Mouse (Mus musculus): ENCODE data around the gene Stub1. TPM values are rescaled to one million over a fixed set of nuclear protein-coding genes. Genes with fewer than 3 reads are reported as not detected.

Gene Stub1
- polyA plus RNA-seq, 1 experiment from 2014 or later, result 353 TPM

GRCm38 (mm10) chr17:25867509-25867835 is 34.3 kb upstream of the Stub1 start:
- no peaks in the 10 kb centered on the region for H3K9me3 ChIP-seq
- 12% methylated on average over 7 of the region's 7 CpGs for WGBS
- peaks cover 15% of the 10 kb centered on the region for H3K4me1 ChIP-seq
- H3K27ac ChIP-seq, result no peak overlapping the region
- H3K27me3 ChIP-seq, result no peaks in the 10 kb centered on the region
- peak overlapping the region; percentile 68 for H3K4me3 ChIP-seq
- peak overlapping the region; percentile 100 for H3K4me2 ChIP-seq
- H3K36me3 ChIP-seq, result no peaks in the 10 kb centered on the region
- no peak for ATAC-seq (ENCODE audit: insufficient number of reproducible peaks, insufficient read depth, low FRiP score, low TSS enrichment, low read depth)
- H3K9ac ChIP-seq, result peak overlapping the region; percentile 73

GRCm38 (mm10) chr17:25866172-25866571 is 33.0 kb upstream of the Stub1 start:
- Histone ChIP-seq H3K4me2 (no peak overlapping the region), H3K9me3 (no peaks in the 10 kb centered on the region), H3K27ac (no peak overlapping the region), H3K36me3 (no peaks in the 10 kb centered on the region), H3K4me3 (no peak overlapping the region), H3K4me1 (peaks cover 20% of the 10 kb centered on the region), H3K9ac (no peak overlapping the region), H3K27me3 (no peaks in the 10 kb centered on the region)
- WGBS, result 89% methylated on average over 3 of the region's 3 CpGs
- no peak for ATAC-seq (ENCODE audit: insufficient number of reproducible peaks, insufficient read depth, low FRiP score, low TSS enrichment, low read depth)

- H3K27ac ChIP-seq, result no peak overlapping the region
- no peak overlapping the region for H3K4me3 ChIP-seq
- no peaks in the 10 kb centered on the region for H3K9me3 ChIP-seq
- H3K27me3 ChIP-seq, result no peaks in the 10 kb centered on the region
- H3K36me3 ChIP-seq, result no peaks in the 10 kb centered on the region
- no peak overlapping the region for H3K4me2 ChIP-seq
- no peak for ATAC-seq (ENCODE audit: insufficient number of reproducible peaks, insufficient read depth, low FRiP score, low TSS enrichment, low read depth)
- 88% methylated on average over 11 of the region's 11 CpGs for WGBS
- H3K9ac ChIP-seq, result no peak overlapping the region
- peaks cover 27% of the 10 kb centered on the region for H3K4me1 ChIP-seq
These were observed 32.1 kb upstream of the Stub1 start for GRCm38 (mm10) chr17:25865288-25865687.

- Histone ChIP-seq H3K4me1 (peaks cover 37% of the 10 kb centered on the region), H3K4me3 (no peak overlapping the region), H3K4me2 (no peak overlapping the region), H3K9ac (no peak overlapping the region; the same call in 1 of the 2 replicates), H3K9me3 (no peaks in the 10 kb centered on the region), H3K36me3 (no peaks in the 10 kb centered on the region), H3K27ac (no peak overlapping the region), H3K27me3 (no peaks in the 10 kb centered on the region)
- ATAC-seq (ENCODE audit: insufficient number of reproducible peaks, insufficient read depth, low FRiP score, low TSS enrichment, low read depth), result no peak
- 89% methylated on average over 14 of the region's 14 CpGs for WGBS
These were observed 31.1 kb upstream of the Stub1 start for GRCm38 (mm10) chr17:25864311-25864710.

- no peaks in the 10 kb centered on the region for H3K9me3 ChIP-seq
- no peak for ATAC-seq (ENCODE audit: insufficient number of reproducible peaks, insufficient read depth, low FRiP score, low TSS enrichment, low read depth)
- H3K4me3 ChIP-seq, result no peak overlapping the region
- H3K27ac ChIP-seq, result no peak overlapping the region
- H3K4me1 ChIP-seq, result peaks cover 34% of the 10 kb centered on the region
- H3K4me2 ChIP-seq, result no peak overlapping the region
- 0 out of 2 replicates have a peak, but pooled peaks cover 4% of the 10 kb centered on the region for H3K36me3 ChIP-seq
- no peak overlapping the region; the same call in 1 of the 2 replicates for H3K9ac ChIP-seq
- 88% methylated on average over 6 of the region's 6 CpGs for WGBS
- H3K27me3 ChIP-seq, result no peaks in the 10 kb centered on the region
These were observed 30.5 kb upstream of the Stub1 start for GRCm38 (mm10) chr17:25863681-25864080.

GRCm38 (mm10) chr17:25861704-25862612 is 28.8 kb upstream of the Stub1 start:
- peaks cover 24% of the 10 kb centered on the region for H3K4me1 ChIP-seq
- H3K9me3 ChIP-seq, result no peaks in the 10 kb centered on the region
- no peaks in the 10 kb centered on the region for H3K27me3 ChIP-seq
- WGBS, result 9% methylated on average over 6 of the region's 6 CpGs
- H3K9ac ChIP-seq, result peak overlapping the region; percentile 85
- ATAC-seq (ENCODE audit: insufficient number of reproducible peaks, insufficient read depth, low FRiP score, low TSS enrichment, low read depth), result no peak
- H3K4me2 ChIP-seq, result peak overlapping the region; percentile 78
- H3K36me3 ChIP-seq, result 0 out of 2 replicates have a peak, but pooled peaks cover 4% of the 10 kb centered on the region
- peak overlapping the region; percentile 89 for H3K27ac ChIP-seq
- H3K4me3 ChIP-seq, result peak overlapping the region; percentile 71

GRCm38 (mm10) chr17:25860832-25861703 is 27.9 kb upstream of the Stub1 start, which contains the start of gene Wdr90:
Wdr90 (minus strand) TSS chr17:25861501.
- H3K4me1 ChIP-seq, result peaks cover 24% of the 10 kb centered on the region
- 0 out of 2 replicates have a peak, but pooled peaks cover 4% of the 10 kb centered on the region for H3K36me3 ChIP-seq
- no peaks in the 10 kb centered on the region for H3K27me3 ChIP-seq
- WGBS, result 3% methylated on average over 65 of the region's 65 CpGs
- peak within 1 kb of the TSS; percentile 78 for H3K4me2 ChIP-seq
- peak within 1 kb of the TSS; percentile 71 for H3K4me3 ChIP-seq
- H3K9ac ChIP-seq, result peak within 1 kb of the TSS; percentile 85
- ATAC-seq (ENCODE audit: insufficient number of reproducible peaks, insufficient read depth, low FRiP score, low TSS enrichment, low read depth), result peak; percentile 86
- no peaks in the 10 kb centered on the region for H3K9me3 ChIP-seq
- peak within 1 kb of the TSS; percentile 89 for H3K27ac ChIP-seq

GRCm38 (mm10) chr17:25860229-25860628 is 27.0 kb upstream of the Stub1 start:
- no peak for ATAC-seq (ENCODE audit: insufficient number of reproducible peaks, insufficient read depth, low FRiP score, low TSS enrichment, low read depth)
- Histone ChIP-seq H3K9me3 (no peaks in the 10 kb centered on the region), H3K4me1 (peaks cover 24% of the 10 kb centered on the region), H3K27ac (no peak overlapping the region), H3K4me2 (peak overlapping the region; percentile 78), H3K36me3 (peaks cover 7% of the 10 kb centered on the region), H3K27me3 (no peaks in the 10 kb centered on the region), H3K9ac (peak overlapping the region; percentile 85), H3K4me3 (peak overlapping the region; percentile 71)
- 92% methylated on average over 6 of the region's 6 CpGs for WGBS

- no peaks in the 10 kb centered on the region for H3K9me3 ChIP-seq
- H3K9ac ChIP-seq, result peak within 1 kb of the TSS; percentile 91
- WGBS, result 2% methylated on average over 21 of the region's 21 CpGs
- peaks cover 77% of the 10 kb centered on the region for H3K36me3 ChIP-seq
- peaks cover 16% of the 10 kb centered on the region for H3K4me1 ChIP-seq
- H3K4me2 ChIP-seq, result peak within 1 kb of the TSS; percentile 87
- peak within 1 kb of the TSS; percentile 83 for H3K4me3 ChIP-seq
- peak within 1 kb of the TSS; percentile 89 for H3K27ac ChIP-seq
- peak; percentile 89 for ATAC-seq (ENCODE audit: insufficient number of reproducible peaks, insufficient read depth, low FRiP score, low TSS enrichment, low read depth)
- H3K27me3 ChIP-seq, result no peaks in the 10 kb centered on the region
These were observed 11.2 kb upstream of the Stub1 start, which contains the start of gene Rhot2 for GRCm38 (mm10) chr17:25844396-25844901. Rhot2 (minus strand) TSS chr17:25844851.

- H3K4me2 ChIP-seq, result peak overlapping the region; percentile 87
- H3K4me1 ChIP-seq, result peaks cover 16% of the 10 kb centered on the region
- H3K27ac ChIP-seq, result peak overlapping the region; percentile 89
- H3K9me3 ChIP-seq, result no peaks in the 10 kb centered on the region
- peaks cover 77% of the 10 kb centered on the region for H3K36me3 ChIP-seq
- no peaks in the 10 kb centered on the region for H3K27me3 ChIP-seq
- peak overlapping the region; percentile 83 for H3K4me3 ChIP-seq
- WGBS, result 2% methylated on average over 38 of the region's 38 CpGs
- H3K9ac ChIP-seq, result peak overlapping the region; percentile 91
- ATAC-seq (ENCODE audit: insufficient number of reproducible peaks, insufficient read depth, low FRiP score, low TSS enrichment, low read depth), result 0 out of 2 replicates have a peak, but pooled peaks have one; percentile 1
These were observed 10.6 kb upstream of the Stub1 start for GRCm38 (mm10) chr17:25843636-25844395.
